Mouse (Mus musculus) kidney, postnatal 4 days (tissue): ENCODE measurements at regions not wholly inside any gene's neighbourhood (a gene's known extent, or its start where the extent isn't known, plus 50 kb on each side); places are given as distances from the start of the nearest gene placed in this dataset.

ENCODE experiments used
- DNase-seq, 2 experiments: peaks; one replicate each; pipeline ENCODE4 v3.0.0; 2021; ENCODE audit warnings: mixed read lengths in 2 of 2

GRCm38 (mm10) chr3:61740088-61740487, 374.3 kb upstream of the B430305J03Rik start:
- DNase-seq = no peak

GRCm38 (mm10) chr3:61738528-61738927, 372.8 kb upstream of the B430305J03Rik start:
- DNase-seq = no peak

DNA sequence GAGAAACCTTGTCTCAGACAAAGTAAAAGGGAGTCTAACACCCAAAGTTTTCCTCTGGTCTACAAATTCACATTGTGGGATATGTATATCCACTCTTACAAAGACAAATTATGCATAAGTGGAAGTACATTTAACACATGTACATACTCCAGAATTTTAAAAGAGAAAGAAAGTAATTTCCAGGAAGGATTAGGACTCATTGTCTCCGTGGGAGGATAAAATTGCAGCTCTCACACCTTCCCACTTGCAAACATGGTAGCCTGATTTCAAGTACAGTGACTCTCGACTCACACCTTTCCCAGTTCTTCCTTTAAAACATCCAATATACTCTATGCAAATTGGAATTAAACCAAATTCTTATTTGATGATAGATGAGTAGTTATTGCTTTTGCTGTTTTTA, 351.0 kb upstream of the B430305J03Rik start:
- DNase-seq = no peak

GRCm38 (mm10) chr3:61687933-61688705, 322.4 kb upstream of the B430305J03Rik start:
- DNase-seq = peak; percentile 32 to 53

DNA sequence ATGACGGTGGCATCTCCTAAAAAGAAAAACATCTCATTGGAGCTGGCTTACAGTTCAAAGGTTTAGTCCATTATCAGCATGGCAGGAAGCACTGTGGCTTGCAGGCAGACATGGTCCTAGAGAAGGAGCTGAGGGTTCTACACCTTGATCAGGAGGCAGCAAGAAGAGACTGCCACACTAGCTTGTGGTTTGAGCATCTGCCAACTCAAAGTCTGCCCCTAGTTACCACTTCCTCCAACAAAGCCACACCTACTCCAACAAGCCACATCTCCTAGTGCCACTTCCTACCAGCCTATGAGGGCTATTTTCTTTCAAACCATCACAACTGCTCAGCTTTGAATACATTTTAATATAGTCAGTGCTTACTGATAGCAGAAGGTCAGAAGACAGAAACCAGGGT, 305.1 kb upstream of the B430305J03Rik start:
- no peak for DNase-seq

- no peak for DNase-seq
These were observed 290.4 kb upstream of the B430305J03Rik start for GRCm38 (mm10) chr3:61656143-61656542.

- no peak for DNase-seq
These were observed 262.8 kb upstream of the B430305J03Rik start for GRCm38 (mm10) chr3:61628535-61628934.

- DNase-seq = no peak
These were observed 262.3 kb upstream of the B430305J03Rik start for GRCm38 (mm10) chr3:61628099-61628498.

DNA sequence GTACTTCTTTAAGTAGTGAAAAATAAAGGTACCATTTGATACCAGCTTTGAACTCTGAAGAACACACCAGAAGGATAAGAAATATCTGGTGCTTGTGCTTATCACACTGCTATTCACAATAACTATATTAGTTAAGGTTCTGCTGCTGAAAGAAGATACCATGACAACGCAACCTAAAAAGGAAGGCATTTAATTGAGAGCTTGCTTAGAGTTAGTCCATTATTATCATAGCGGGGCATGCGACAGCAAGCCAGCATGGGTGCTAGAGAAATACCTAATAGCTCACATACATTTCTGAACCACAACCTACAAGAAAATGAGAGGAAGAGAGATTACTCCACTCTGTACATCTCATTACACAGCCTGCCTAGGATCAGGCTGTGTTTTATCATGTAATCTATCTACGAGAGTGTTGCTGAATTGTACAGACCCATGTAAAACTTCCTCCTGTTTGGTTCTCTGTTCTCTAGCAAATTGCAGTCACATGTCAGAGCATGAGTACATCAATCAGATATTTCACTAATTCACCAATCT, 258.3 kb upstream of the B430305J03Rik start:
- DNase-seq = no peak

- no peak for DNase-seq
These were observed 239.7 kb upstream of the B430305J03Rik start for GRCm38 (mm10) chr3:61605469-61605868.

DNA sequence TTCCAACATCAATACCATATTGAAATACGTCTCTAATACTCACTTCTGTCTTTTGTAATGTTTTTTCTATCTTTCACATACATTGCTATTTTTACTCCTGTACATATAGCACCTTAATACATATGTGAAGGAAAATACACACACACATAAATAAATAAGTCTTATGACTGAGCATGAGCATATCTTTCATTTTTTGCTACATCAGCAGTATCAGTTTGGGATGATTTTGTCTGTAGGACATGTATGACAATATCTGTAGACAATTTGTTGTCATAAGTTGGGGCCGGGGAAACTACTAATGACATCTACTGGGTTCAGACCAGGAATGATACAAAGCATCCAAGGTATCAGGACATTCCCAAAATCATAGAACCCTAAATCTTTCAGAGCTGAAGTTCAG, 237.1 kb upstream of the B430305J03Rik start:
- no peak for DNase-seq

GRCm38 (mm10) chr3:61595574-61595973, 229.8 kb upstream of the B430305J03Rik start:
- no peak for DNase-seq

- DNase-seq = no peak
These were observed 226.6 kb upstream of the B430305J03Rik start for GRCm38 (mm10) chr3:61592342-61592741.

DNA sequence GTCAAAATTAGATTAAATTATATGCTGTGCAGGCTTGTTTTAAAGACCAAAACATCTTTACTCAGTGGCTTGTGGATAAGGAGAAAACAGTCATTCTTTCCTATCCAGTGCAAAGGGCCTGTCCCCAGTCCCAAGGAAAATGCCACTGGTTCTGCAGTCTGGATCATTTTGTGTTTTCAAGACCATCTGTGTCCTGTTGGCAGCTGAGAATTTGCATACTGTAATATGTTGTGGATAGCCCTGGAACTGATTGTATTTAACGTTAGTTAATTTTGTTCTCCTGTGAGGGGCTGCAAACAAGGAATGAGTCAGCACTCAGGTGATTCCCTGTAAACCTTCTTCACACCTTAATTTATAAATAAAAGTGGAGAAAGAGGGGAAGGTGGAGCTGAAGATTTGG, 217.9 kb upstream of the B430305J03Rik start:
- no peak for DNase-seq

- no peak for DNase-seq
These were observed 217.2 kb upstream of the B430305J03Rik start for GRCm38 (mm10) chr3:61582927-61583326.

DNA sequence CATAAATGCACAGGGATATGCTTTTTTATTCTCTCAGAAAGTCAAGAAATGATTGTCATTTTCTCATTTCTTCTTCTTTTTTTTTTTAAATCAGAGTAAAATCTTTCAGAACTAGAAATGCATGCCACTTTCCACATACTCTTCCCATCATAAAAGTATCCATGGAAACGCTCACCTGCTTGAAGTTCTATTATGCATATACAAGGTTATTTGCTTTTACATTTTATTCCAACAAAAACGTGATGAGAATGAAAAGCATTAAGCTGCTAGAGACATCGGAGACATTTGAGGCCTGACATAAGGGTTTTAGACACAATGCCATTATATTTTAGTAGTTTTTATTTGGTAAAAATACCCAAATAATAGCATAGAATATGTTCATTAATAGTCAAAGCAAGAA, 214.5 kb upstream of the B430305J03Rik start:
- DNase-seq = no peak

GRCm38 (mm10) chr3:61537113-61537512, 171.4 kb upstream of the B430305J03Rik start:
- DNase-seq = no peak

GRCm38 (mm10) chr3:61535751-61536150, 170.0 kb upstream of the B430305J03Rik start:
- no peak for DNase-seq

DNA sequence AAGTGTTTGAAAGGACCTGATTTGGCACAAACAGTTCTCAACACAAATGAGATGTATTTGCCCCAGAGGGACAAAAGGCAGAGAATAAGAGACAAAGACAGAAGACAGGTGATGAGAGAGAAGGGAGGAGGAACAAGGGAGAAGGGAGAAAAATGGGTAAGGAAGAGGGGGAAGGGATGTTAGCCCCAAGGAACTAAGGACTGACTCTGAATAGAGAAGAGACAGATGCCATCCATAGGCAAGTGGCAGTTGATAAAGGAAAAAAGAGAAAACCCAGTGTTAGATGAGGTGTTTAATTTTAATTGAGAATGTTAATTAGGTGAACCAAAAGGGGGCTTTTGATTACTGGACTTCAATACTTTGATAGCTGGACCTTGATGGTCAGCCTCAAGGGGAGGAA, 137.4 kb upstream of the B430305J03Rik start:
- no peak for DNase-seq

GRCm38 (mm10) chr3:61494835-61495234, 129.1 kb upstream of the B430305J03Rik start:
- no peak for DNase-seq

- no peak for DNase-seq
These were observed 121.1 kb upstream of the B430305J03Rik start for GRCm38 (mm10) chr3:61486808-61487389.

DNA sequence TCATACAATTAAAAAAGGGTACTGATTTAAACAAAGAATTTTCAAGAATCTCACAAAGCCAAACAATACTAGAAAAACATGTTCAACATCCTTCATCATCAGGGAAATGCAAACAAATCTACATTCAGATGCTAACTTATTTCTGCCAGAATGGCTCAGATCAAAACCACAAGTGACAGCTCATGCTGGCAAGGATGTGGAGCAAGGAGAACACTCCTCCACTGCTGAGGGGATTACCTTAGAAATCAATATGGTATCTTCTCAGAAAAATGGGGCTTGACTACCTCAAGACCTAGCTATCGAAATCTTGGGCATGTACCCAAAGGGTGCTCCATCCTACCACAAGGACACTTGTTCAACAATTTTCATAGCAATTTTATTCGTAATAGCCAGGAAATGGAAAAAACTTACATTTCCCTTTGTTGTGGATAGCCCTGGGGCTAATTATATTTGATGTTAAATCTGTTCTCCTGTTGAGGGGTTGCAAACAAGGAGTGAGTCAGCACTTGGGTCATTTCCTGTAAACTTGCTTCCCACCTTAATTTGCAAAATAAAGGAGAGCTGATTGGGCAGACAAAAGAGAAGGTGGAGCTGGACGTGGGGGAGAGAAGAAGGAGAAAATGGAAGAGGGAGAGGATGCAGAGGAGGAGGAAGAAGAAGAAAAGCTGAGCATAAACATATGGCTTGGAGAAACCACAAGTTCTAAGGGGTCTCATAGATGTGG, 113.3 kb upstream of the B430305J03Rik start:
- no peak for DNase-seq

DNA sequence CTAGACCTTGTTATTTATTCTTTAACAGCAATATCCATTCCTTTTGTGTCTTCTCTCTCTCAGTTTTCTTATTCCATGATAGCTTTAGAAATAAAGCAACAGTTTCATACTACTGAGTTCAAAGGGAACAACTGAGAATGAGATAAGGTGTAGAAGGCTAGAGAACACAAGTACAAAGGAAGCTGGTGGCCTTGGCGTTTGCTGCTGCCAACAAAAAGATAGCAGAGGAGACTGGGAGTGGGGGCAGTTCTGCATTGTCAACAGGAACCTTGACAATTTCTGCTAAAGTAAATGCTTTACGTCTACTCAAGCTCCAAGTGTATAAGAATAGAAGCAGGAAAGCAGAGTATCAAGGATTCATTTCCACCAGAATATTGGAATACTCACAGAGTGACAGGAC, 109.3 kb upstream of the B430305J03Rik start:
- DNase-seq = no peak

GRCm38 (mm10) chr3:61467158-61467557, 101.4 kb upstream of the B430305J03Rik start:
- peak; percentile 17 to 39 for DNase-seq
